Mouse (Mus musculus): ENCODE measurements around the gene Ring1.
"Not testable (repeated sequence)": the region's sequence is repeated elsewhere in the genome, so short reads cannot be mapped to it uniquely, and the experiment has no call there.

Ring1 gene

DNA sequence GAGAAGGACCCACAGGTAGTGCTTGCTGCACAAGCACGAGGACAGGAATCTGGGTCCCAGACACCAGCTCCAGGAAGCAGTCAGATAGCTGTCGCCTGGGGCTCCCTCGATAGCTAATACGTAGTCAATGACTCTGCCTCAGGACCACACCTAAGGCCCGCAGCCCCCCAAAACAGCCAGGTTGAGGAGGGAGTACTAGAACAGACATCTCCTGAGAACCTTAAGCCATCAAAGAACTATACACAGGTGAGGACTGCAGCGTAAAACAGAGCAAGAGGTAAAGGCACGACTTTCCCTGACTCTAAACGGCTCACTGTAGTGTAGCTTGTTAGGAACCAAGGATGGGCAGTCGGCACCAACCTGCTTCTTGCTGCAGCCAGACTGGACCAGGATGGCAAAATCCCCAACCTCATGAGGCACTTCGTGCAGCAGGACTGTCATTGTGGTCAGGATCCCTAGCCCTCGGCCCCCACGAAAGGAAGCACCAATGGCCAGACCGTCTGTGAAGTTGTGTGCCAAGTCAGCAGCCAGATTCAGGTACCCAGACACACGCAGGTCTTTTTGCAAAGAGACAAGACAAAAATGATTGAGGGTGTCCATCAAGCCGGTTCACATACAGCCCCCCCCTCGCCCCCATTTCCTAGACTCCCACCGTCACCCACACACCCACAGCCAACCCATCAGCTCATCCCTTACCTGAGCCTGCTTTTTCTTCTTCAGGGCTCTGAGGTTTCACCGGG lies 4.8 kb upstream of the Ring1 start:
- DNase-seq (ENCODE audit: extremely low read depth, low read depth, low spot score) = no peak

DNA sequence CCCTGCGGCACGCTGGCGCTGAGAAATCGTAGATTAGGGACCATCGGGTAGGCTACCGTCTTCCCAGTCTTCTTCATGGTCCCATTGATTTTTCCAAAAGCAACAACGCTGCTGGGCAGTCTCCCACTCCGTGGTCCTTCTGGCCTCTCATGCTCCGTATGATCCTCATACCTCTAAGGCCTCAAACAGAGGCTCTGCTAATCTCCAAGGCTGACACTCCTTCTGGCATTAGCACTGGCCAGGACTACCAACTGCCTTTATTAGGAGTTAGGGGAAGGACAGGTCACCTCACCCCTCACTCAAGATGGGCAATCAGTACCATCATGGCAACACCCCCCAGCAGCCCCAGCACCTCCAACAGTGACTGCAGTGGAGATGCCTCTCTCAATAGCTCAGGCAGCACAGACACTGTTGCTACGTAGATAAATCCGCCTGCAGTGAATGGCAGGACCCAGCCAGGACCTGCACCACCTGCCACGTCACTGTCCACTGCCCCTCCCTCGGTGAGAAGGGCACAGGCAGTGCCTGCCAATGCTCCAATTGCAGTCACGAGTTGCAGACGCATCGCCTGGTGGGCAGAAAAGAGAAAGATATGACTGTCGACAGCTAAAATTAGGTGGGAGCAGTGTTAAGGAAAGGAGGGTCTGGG lies 4.1 kb upstream of the Ring1 start:
- DNase-seq (ENCODE audit: extremely low read depth, low read depth, low spot score) = no peak

DNA sequence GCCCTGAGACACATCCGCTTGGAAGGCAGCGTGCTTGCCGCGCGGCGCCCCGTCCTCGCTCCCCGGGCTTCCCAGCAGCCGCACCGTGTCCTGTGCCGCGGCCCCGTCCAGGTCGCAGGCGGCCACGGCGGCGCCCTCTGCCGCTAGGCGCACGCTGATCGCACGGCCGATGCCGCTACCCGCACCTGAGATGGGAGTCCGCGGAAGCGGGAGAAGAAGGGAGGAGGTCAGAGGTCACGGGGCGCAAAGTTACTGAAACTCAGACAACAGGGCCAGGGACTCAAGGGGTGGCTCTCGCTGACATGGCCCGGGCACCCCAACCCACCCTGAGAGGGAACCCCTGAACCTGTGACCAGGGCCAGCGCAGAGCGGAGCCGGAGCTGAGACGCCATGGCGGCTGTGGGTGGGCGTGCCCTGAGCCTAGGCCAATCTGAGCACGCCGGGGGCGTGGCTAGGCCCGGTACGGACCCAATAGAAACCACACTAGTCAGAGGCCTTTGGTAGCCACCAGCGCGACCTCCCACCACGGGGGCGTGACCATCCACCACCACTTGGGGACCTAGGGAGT lies 3.3 kb upstream of the Ring1 start, which contains the start of gene H2-Ke6:
Gene H2-Ke6 (minus strand): TSS at position 405 of the 568 bp plus-strand sequence.
- peak; percentile 25 for DNase-seq (ENCODE audit: extremely low read depth, low read depth, low spot score)

DNA sequence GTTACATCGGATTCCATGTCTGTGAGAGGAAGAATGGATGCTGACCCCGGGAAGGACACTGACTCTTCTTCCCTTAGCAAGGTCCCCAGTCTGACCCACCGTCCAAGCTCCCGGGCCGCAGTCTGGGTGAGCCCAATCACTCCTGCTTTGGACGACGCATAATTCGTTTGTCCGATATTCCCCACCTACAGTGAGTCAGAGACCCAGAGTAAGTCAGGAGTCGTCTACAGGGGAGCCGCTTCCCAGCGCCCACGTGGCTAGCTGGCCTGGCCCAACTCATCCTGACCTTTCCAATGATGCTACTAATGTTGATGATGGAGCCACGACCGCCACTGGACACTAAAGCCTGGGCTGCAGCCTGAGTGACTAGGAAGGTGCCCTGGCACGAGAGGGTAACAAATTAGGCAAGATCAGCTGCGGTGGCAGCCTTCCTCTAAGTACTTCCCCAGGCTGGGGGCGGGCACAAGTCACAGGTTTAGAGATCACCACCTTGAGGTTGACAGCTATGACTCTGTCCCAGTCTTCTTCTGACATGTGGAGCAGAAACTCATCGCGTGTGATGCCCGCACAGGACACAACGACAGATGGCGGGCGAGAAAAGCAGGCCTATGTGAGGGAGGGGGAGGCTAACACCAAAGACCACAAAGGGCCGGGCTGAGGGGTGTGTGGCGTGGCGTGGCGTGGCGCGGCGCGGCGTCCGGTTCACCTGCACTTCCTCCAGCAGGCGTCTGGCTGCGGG lies 2.6 kb upstream of the Ring1 start:
- peak; percentile 21 for DNase-seq (ENCODE audit: extremely low read depth, low read depth, low spot score)

DNA sequence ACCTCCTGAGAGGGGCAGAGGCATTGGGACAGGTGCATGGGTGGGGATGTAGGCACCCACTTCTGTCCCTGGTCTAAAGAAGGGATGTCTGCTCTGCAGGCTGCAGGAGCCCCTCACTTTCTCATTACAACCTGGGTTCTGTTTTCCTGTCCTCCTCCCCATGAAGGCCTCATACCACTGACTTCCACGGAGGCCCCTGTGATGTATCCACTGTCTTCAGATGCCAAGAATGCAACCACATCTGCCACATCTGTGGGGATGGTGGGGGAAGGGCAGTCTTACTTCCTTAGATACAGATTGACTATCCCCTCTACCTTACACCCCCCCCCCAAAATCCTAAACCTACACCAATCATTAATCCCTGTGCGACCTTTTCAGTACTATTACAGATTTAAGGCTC lies 1.7 kb upstream of the Ring1 start:
- DNase-seq (ENCODE audit: extremely low read depth, low read depth, low spot score) = no peak

DNA sequence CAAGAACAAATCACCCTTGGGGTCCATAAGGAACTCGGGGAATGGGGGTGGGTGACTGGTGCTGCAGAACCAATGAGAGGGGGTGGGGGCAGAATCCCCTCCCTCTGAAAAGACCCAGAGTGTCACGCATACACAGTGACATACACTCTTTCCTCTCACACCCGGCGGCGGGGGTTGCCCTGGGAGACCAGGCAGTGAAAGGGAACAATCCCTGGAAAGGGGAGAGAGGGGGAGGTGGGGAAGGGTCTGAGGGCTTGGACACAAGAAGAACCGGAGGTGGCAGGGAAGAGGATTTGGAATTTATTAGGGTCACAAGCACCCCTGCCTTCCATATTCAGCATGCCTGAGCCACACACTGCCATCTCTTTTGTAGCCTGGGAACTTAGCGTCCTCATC lies 1.3 kb upstream of the Ring1 start:
- no peak for DNase-seq (ENCODE audit: extremely low read depth, low read depth, low spot score)

DNA sequence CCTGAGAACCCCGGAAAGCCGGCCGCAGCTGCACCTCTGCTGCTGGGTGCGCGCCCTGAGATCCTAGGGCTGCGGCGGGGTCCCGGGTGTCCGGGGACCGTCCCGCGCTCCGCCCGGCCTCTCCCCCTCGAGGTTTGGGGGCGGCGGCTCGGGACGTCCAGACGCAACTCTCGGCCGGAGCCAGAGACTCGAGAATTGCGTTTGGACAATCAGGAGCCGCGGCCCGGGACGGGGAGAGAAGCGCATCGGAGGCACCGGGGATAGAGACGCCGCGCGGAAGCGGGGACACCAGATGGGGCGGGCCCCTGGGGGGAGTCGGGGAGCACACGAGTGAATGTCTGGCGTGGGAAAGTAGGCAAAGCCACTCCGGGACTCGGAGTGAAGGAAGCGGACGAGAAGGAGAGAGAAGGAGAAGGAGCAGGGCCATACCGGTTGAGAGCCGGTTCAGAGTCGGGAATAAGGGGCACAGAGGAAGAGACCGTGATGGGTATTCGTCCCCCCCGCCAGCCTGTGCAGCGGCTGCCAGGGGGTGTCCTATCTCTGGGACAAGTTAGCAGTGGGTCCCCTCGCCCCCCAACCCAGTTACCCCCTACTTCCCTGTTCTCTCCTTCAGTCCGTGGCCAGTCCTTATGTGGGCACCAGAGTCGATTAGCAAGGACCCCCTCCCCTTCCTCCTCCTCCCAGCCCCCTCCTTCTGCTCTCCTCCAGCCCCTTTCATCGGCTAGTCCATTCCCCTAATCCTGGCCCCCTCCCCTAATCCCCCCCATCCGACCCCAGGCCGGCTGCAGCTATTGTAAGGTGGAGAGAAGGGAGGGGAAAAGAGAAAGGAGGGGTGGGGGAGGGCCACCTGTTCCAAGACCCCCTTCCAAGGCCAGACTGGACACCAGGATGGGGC lies 628 bp upstream of the Ring1 start:
- DNase-seq (ENCODE audit: extremely low read depth, low read depth, low spot score) = no peak

DNA sequence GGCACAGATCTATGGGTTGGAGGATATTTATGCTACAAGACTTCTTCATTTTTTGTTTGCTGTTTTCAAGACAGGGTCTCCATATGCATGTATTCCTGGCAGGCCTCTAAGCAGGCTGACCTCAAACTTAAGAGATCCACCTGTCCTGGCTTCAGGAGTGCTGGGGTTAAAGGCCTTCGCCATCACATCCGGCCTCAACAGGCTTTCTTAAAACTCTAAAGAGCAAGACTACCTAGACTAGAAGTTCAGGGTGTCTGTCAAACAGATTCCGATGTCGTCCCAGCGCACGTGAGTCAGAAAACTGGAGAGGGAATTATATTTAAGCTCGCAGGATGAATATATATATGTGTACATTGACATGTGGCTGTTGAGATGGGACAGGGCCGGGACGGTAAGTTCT lies 802 bp downstream of the Ring1 start:
- no peak for DNase-seq (ENCODE audit: extremely low read depth, low read depth, low spot score)

DNA sequence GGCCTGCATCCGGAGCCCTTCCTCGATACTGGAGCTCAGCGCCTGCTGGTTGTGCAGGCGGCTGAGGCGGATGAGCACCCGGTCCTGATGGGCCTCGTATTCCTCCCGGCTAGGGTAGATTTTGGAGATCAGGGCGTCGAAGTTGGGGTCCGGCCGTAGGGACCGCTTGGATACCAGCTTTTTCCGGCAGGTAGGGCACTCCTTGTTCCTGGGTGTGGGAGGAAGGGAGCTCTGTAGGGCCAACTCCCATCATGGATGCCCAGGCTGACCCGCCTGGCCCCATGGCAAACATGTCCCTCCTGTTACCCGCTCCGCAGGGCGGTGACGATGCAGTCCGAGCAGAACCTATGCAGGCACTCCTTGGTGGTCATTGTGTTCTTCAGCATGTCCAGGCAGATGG lies 1.5 kb downstream of the Ring1 start:
- no peak for DNase-seq (ENCODE audit: extremely low read depth, low read depth, low spot score)

DNA sequence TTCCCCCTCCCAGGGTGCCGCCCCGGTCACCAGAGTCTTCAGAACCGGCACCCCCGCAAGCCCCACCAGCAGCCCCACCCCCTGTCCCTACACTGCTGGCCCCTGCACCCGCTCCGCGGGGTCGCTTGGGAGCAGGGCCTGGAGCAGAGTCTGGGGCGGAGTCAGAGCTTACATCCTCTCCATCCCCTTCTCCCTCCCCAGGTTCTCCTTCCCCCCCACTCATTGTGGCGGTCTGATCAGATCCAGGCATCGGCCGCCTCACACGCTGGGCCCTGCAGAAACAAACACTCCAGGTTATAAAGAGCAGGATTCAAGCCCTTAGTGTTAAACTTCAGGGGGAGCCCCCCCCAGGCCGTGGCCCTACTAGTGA lies 2.1 kb downstream of the Ring1 start:
- no peak for DNase-seq (ENCODE audit: extremely low read depth, low read depth, low spot score)

DNA sequence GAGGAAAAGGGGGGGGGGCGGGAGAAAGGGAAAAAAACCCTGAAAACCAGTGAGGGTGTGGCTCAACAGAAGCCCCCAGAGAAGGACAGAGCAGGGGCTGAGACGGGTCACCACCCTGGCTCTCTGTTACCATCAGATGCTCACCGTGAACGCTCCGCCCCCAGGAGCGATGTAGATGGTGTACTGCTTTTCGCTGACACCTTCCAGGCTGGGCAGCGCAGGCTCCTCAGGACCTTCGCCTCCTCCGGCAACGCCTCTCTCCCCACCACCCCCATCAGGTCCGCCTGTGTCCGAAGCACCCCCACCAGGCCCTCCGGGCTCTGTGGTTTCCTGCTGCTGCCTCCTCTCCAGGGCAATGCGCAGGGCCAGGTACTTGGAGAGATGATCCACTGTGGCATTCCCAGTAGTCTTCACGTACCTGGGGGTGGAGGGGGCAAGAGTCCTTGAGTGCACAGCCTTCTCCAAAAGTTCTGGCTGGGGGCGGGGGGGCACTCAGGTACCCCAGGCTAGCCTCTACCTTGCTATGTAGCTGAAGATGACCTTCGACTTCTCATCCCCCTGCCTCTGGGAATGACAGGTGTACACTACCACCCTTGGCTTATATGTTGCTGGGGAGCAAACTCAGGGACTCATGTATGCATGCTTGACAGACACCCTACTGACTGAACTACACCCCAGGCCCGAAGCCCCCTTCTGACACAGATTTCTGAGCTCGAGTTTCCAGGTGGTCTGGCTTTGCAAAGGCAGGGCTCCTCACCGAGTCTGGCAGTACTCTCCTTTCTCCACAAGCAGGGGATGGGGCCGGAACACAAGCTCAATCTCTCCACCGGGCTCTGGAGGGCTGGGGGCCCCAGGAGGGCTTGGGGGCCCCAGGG lies 2.7 kb downstream of the Ring1 start:
- no peak for DNase-seq (ENCODE audit: extremely low read depth, low read depth, low spot score)

DNA sequence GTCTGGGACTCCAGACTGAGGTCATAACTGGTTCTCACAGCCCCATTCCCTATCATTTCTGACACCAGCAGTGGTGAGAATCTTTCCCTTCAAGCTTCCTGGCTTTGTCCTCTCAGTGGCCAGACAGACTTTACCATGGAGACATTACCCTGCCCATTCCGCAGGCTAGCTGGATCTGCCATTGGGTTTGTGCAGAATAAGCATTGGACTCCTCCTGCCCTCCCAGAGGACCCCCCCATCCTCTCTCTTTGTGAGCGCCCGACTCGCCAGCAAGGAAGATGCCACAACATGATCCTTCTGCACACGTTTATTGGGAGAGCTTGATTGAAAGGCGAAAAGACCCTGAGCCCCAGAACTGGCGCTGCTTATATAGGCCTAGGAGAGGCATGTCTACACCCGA lies 11.0 kb downstream of the Ring1 start:
- DNase-seq (ENCODE audit: extremely low read depth, low read depth, low spot score) = no peak

DNA sequence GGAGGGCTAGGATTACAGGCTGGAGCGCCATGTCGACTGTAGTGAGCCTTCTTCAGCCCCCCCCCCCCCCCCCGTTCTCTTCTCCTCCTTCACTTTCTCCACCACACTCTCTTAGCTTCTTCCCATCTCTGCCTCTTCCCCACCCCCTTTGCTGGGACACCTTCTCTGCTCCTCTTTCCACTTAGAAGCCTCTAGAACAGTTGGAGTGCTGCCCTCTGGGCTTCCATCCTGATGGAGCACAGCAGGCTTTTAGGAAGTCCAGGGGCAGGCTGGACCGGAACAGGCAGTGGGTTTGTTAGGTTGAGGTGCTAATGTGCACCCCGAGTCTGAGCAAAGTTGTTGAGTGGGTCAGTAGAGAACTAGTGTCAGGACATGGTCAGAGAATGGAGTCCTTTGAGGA lies 14.3 kb downstream of the Ring1 start:
- no peak for DNase-seq (ENCODE audit: extremely low read depth, low read depth, low spot score)

DNA sequence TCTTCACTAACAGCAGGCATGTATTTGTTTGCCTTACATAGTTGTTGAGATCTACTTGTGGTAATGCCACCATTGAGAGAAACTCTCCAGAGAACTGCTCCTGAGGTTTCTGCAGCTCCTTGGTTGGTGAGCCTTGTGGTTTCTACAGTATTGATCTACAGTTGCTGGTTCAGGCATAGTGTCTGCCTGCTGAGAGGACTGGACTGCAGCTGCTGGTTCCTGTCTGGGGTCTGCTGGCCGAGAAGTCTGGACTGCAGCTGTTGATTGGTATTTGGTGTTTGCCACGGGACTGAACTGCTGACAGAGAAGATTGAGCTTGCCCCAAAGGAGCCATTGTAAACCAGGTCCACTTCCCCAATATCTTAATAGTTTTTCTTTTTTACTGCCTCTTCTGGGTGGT lies 17.9 kb downstream of the Ring1 start:
- DNase-seq (ENCODE audit: extremely low read depth, low read depth, low spot score) = no peak

DNA sequence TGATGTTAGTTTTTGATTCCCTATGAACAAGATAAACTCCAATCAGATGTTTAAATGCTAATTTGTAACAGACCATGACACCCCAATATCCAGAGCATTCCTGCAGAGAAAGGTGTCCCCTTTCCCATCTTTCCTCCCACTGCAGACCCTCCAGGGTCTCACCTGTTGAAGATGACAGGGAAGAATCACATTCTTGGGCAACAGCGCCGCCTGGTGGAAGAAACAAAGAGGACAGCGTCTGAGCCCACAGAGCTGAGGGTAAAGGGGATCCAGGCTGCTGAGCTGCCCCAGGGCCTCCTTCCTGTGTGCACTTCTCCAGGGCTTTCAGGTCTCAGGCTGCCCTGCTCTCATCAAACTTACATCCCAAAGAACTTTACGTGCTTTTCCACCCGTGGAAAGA lies 21.1 kb downstream of the Ring1 start:
- DNase-seq (ENCODE audit: extremely low read depth, low read depth, low spot score) = no peak

DNA sequence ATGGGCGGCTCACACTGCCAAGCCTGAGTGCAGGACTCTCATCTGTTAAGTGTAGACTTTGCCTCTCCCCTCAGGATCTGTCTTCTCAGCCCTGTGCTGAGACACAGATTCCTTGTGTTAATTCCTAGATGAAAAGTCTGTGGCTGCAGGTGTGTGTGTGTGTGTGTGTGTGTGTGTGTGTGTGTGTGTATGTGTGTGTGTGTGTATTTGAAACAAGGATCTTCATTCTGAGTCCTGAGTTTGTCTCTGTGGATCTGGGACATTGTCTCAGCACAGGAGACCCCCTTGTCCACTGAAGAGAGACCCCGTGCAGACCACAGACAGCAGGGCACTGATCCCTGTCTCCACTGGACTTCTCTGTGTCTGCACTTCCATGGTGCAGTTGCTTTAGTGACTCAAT lies 23.7 kb downstream of the Ring1 start:
- not testable (repeated sequence) for DNase-seq (ENCODE audit: extremely low read depth, low read depth, low spot score)

DNA sequence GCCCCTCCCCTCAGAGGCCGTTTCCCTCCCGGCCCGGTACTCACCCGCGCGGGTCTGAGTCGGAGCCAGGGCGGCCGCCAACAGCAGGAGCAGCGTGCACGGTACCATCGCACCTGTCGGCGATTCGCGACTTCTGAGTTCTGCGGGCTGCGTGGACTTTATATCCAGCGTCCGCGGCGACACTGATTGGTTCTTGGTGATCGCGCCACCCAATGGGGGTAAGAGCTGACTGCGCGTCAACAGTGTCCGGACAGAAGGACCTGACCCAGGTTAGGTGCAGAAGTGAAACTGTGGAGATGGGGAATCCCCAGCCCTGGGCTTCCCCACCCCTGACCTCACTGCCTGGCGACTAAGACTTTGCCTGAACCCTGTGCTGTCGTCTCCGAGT lies 24.3 kb downstream of the Ring1 start, which contains the start of gene H2-K1:
Gene H2-K1 (minus strand): TSS at position 198 of the 388 bp plus-strand sequence.
- DNase-seq (ENCODE audit: extremely low read depth, low read depth, low spot score) = peak; percentile 68

DNA sequence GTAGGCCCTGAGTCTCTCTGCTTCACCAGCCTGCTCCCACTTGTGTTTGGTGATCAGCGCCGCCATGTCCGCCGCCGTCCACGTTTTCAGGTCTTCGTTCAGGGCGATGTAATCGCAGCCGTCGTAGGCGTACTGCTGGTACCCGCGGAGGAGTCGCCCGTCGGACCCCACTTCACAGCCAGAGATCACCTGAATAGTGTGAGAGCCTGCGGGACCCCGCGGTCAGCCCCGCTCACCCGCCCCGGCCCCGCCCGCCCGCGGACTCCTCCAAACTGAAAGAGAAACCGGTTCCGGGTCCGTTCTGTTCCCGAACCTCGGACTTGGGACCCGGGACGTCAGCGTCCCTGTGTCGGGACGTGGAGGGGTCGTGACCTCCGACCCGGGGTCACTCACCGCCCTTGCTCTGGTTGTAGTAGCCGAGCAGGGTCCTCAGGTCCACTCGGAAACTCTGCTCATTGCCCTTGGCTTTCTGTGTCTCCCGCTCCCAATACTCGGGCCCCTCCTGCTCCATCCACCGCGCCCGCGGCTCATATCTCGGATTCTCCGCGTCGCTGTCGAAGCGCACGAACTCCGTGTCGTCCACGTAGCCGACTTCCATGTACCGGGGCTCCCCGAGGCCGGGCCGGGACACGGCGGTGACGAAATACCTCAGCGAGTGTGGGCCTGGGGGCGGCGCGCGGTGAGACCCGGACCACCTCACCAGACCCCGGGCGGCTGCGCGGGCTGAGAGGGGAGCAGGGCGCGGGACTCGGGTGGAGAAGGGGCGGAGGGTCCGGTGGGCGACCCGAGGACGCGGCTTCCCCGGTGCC lies 24.9 kb downstream of the Ring1 start:
- no peak for DNase-seq (ENCODE audit: extremely low read depth, low read depth, low spot score)

DNA sequence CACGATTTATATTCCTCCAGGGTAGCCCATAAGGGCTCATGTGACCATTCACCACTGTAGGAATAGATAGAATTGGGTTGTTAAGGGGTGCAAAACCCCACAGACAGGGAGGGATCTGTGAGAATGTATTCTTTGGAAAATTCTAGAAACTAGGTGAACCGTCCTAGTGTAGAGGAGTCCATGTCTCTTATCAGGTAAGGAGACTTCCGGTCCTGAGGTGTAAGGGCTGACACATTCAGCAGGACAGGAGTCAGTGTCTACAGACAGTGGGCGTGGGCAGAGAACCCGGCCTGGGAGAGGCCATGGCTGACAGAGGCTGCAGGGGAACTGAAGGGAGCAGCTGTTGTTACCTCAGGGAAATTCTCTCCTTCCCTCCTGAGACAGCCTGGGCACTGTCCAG lies 25.8 kb downstream of the Ring1 start:
- DNase-seq (ENCODE audit: extremely low read depth, low read depth, low spot score) = not testable (repeated sequence)

Data from fat pad, adult 2 months (tissue).